Mouse (Mus musculus) C2C12 (cell line): ENCODE measurements at regions not wholly inside any gene's neighbourhood (a gene's known extent, or its start where the extent isn't known, plus 50 kb on each side); places are given as distances from the start of the nearest gene placed in this dataset.

Experiments used
- CTCF ChIP-seq: IDR thresholded peaks from one replicate; pipeline ENCODE4 v1.5.1; 2011; ENCODE audit not compliant: control insufficient read depth, insufficient read depth, insufficient read length
- USF1 ChIP-seq: IDR thresholded peaks from one replicate; pipeline ENCODE4 v1.6.1; 2011; ENCODE audit warnings: low read depth, mild to moderate bottlenecking, control low read depth, moderate library complexity

GRCm38 (mm10) chr14:46461960-46462359, 71.5 kb upstream of the Bmp4 start:
- TF ChIP-seq CTCF (no peak), USF1 (no peak)
